Mouse (Mus musculus): ENCODE data around the gene Il1f6. TPM values are rescaled to one million over a fixed set of nuclear protein-coding genes. Genes with fewer than 3 reads are reported as not detected.

Il1f6 gene
- not detected for polyA plus RNA-seq (2014; fragmentation: Illumina TruSeq; extraction: RNeasy Lipid Tissue Mini Kit (QIAGEN cat#74804); ENCODE audit: low read depth, low replicate concordance)

GRCm38 (mm10) chr2:24215118-24215517 lies at the start of gene Il1f6:
TSS of gene Il1f6 (plus strand) at chr2:24215418.

GRCm38 (mm10) chr2:24186176-24186575 lies 29.0 kb upstream of the Il1f6 start, which contains the start of gene Il1f9:
TSS of gene Il1f9 (plus strand) at chr2:24186476.

Other genes starting within 250 kb of the Il1f6 start
- 21.9 TPM for gene Hnmt, start 166.0 kb upstream of the Il1f6 start, polyA plus RNA-seq (2014; fragmentation: Illumina TruSeq; extraction: RNeasy Lipid Tissue Mini Kit (QIAGEN cat#74804); ENCODE audit: low read depth, low replicate concordance)
- not detected for gene Tbpl2, start 118.8 kb upstream of the Il1f6 start, polyA plus RNA-seq (2014; fragmentation: Illumina TruSeq; extraction: RNeasy Lipid Tissue Mini Kit (QIAGEN cat#74804); ENCODE audit: low read depth, low replicate concordance)
- 1.2 TPM for gene Il1f8, start 62.3 kb upstream of the Il1f6 start, polyA plus RNA-seq (2014; fragmentation: Illumina TruSeq; extraction: RNeasy Lipid Tissue Mini Kit (QIAGEN cat#74804); ENCODE audit: low read depth, low replicate concordance)
- not detected for gene Il1f9, start 28.9 kb upstream of the Il1f6 start, polyA plus RNA-seq (2014; fragmentation: Illumina TruSeq; extraction: RNeasy Lipid Tissue Mini Kit (QIAGEN cat#74804); ENCODE audit: low read depth, low replicate concordance)
- not detected for gene Il1f5, start 61.5 kb downstream of the Il1f6 start, polyA plus RNA-seq (2014; fragmentation: Illumina TruSeq; extraction: RNeasy Lipid Tissue Mini Kit (QIAGEN cat#74804); ENCODE audit: low read depth, low replicate concordance)
- gene Il1f10, start 75.8 kb downstream of the Il1f6 start, polyA plus RNA-seq (2014; fragmentation: Illumina TruSeq; extraction: RNeasy Lipid Tissue Mini Kit (QIAGEN cat#74804); ENCODE audit: low read depth, low replicate concordance), result not detected
- gene Il1rn, start 121.4 kb downstream of the Il1f6 start, polyA plus RNA-seq (2014; fragmentation: Illumina TruSeq; extraction: RNeasy Lipid Tissue Mini Kit (QIAGEN cat#74804); ENCODE audit: low read depth, low replicate concordance), result 122 TPM
- gene Psd4, start 152.2 kb downstream of the Il1f6 start, polyA plus RNA-seq (2014; fragmentation: Illumina TruSeq; extraction: RNeasy Lipid Tissue Mini Kit (QIAGEN cat#74804); ENCODE audit: low read depth, low replicate concordance), result 29.8 TPM